Mouse (Mus musculus) heart, adult 9 months (tissue): ENCODE results near the gene Kazald1.

Experiments used
- DNase-seq, 2 experiments: peaks; one replicate each; pipeline ENCODE4 v3.0.0; 2022; ENCODE audit warnings: low spot score in 2 of 2

Gene Kazald1

GRCm38 (mm10) chr19:45076586-45077510 is 1.8 kb downstream of the Kazald1 start:
- DNase-seq, result peak in 1 of 2 experiments; percentile 63

DNA sequence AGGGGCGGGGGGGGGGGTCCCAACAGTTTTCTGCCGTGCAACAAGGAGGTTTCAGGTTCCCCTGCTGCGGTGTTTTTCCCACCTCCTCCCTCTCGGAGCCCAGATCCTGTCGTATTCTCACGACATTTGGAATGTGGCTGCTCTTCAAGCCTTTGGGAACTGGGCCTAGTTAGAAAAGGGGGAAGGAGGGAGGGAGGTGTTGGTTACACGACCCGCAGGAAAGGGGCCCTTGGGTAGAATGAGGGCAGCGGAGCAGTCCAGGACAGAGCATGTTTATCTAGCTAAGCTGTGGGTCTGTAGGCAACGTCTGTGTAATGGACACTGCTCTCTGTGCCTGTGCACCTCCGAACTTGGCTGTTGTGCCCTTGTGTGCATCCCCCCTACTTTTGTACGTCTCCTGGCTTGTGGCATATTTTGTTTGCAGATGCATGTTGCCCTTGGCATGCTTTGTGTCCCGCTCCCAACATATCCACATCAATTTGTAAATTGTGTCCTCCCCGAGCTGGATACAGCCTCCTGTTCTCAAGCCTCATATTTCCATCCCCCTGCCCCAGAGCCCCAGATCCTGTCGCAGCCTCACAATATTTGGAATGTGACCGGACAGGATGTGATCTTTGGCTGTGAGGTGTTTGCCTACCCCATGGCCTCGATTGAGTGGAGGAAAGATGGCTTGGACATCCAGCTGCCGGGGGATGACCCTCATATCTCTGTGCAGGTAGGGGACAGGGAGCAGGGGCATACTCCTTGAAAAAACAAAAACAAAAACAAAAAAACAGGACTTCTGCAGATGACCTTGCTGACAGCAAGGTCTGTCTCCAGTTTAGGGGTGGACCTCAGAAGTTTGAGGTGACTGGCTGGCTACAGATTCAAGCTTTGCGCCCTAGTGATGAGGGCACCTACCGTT is 3.0 kb downstream of the Kazald1 start:
- DNase-seq, result no peak

DNA sequence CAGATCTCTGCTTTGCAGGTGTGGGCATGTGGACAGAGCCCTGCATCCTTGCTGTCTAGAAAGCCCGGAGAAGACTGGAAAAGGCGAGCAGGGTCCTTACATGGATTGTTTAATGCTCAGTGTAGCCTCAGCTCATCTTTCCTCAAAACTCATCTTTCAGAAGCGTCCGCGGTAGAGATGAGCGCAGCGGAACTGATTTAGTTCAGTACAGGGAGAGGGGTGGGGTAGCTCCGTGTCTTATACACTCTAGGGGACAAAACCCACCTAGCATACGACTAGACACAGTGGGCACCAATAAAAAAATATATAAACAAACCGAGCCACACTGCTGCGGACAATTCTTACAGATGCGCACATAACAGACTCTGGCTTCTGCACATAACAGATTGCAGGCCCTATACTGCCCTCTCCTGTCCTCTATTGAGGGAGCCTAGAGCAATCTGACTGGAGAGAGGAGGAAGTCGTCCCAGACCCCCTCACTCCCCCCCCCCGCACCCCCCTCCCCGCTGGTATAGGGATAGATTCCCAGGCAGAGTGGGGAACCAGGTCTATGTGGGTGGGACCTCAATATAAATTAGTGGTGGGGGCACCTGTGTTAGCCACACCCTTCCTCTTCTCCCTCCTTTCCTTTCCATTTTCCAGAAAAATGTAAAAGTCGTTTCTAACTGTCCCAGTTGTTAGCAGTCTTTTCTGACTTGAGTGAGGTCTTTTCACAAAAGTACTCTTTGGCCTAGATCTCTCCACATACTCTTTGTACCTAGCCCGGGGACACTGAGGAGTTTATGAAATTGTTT is 4.1 kb downstream of the Kazald1 start:
- no peak for DNase-seq

GRCm38 (mm10) chr19:45079769-45080515 is 4.9 kb downstream of the Kazald1 start:
- DNase-seq, result peak; percentile 76 to 85

GRCm38 (mm10) chr19:45080711-45081110 is 5.7 kb downstream of the Kazald1 start:
- no peak for DNase-seq

- DNase-seq, result peak in 1 of 2 experiments; percentile 60
Observed at GRCm38 (mm10) chr19:45081279-45081678, 6.2 kb downstream of the Kazald1 start.

GRCm38 (mm10) chr19:45081841-45082550 is 7.0 kb downstream of the Kazald1 start:
- peak in 1 of 2 experiments; percentile 22 for DNase-seq

- no peak for DNase-seq
Observed at GRCm38 (mm10) chr19:45097868-45098267, 22.8 kb downstream of the Kazald1 start.

GRCm38 (mm10) chr19:45100486-45101270 is 25.6 kb downstream of the Kazald1 start:
- DNase-seq, result no peak

DNA sequence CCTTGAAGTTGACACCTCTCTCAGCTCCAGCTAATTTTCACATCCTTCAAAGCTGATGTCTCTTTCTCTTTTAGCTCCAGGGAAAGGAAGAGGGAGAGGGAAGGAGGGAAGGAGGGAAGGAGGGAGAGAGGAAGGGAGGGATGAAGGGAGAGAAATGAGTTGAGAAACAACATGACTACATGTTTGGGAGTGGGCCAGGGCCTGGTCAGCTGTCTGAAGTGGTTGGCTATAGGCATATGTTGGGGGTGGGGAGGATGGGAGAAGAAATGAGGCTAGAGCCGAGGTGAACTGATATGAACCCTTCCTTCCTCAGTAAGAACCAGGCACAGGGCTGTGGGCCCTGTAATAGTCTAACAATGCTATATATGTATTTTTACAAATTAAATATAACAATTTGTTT is 30.6 kb downstream of the Kazald1 start:
- DNase-seq, result no peak

GRCm38 (mm10) chr19:45106689-45107088 is 31.6 kb downstream of the Kazald1 start:
- DNase-seq, result no peak

GRCm38 (mm10) chr19:45110681-45111080 is 35.6 kb downstream of the Kazald1 start:
- no peak for DNase-seq

DNA sequence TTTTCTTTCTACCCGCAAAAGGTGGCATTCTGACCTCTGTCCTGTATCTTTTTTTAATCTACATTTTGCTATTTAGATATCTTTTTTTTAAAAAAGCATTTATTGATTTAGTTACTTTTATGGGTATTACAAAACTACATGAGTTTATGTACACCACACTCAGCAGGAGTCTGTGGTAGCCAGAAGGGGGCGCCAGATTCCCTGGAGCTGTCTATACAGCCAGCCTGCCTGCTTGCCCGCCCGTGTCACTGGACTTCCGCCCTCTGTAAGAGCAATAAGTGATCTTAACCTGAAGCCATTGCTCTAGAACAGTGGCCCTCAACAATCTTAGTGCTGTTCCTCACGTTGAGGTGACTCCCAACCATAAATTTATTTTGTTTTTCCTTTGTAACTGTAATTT is 37.4 kb downstream of the Kazald1 start:
- DNase-seq, result no peak

- DNase-seq, result no peak
Observed at GRCm38 (mm10) chr19:45113791-45114460, 38.9 kb downstream of the Kazald1 start.

GRCm38 (mm10) chr19:45114772-45115171 is 39.7 kb downstream of the Kazald1 start:
- DNase-seq, result no peak

GRCm38 (mm10) chr19:45116798-45117197 is 41.8 kb downstream of the Kazald1 start:
- peak in 1 of 2 experiments; percentile 11 for DNase-seq
